Mouse (Mus musculus) hematopoietic stem cell, adult 5-6 weeks (primary cell): ENCODE data around the gene Mrpl44. TPM values are rescaled to one million over a fixed set of nuclear protein-coding genes. Genes with fewer than 3 reads are reported as not detected.

Experiments
- ATAC-seq, 2 experiments: fragments of 125-278 bp in 1 of 2; replicated peaks in 1 of 2; 2 replicates each; pipeline ENCODE4 v1.8.0; 2016 to 2017; ENCODE audit warnings: inconsistent platforms in 2 of 2, mild to moderate bottlenecking in 2 of 2, moderate number of reproducible peaks in 2 of 2, low read depth in 1 of 2, moderate TSS enrichment in 1 of 2; ENCODE audit not compliant: low FRiP score in 2 of 2, poor library complexity in 2 of 2, severe bottlenecking in 2 of 2, insufficient read depth in 1 of 2, low TSS enrichment in 1 of 2
- total RNA-seq: library from RNA; stranded (forward); fragments of 172-1452, 232-1000 nt; gene quantifications from 2 replicates; pipeline ENCODE4 v1.2.3, GENCODE M21; 2017

Gene Mrpl44
- total RNA-seq, 1 experiment from 2014 or later, result 42.9 TPM

DNA sequence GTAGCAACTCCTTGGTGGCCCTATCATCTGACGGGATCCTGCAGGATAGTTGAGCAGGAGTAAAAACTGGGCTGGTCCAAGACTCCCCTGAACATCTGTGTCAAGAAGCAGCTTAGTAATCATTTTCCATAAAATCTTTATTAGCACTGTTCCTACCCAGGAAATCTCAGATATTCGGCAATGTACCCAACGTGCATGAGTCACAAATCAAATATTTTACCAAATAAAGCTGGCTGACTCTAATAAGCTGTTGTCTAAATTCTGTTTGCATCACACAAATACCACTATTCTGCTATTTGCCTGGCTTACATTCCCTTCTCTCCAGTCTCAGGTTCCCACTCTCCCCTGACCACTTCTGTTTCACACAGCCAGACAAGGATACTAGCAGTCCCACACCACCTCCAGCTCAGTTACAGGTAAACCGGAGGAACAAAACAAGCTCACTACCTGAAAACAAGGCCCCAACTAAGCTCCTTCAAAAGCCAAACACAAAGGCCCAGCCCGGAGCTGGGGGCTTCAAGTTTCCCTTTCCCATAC is 16.3 kb upstream of the Mrpl44 start:
- ATAC-seq, result no peak

DNA sequence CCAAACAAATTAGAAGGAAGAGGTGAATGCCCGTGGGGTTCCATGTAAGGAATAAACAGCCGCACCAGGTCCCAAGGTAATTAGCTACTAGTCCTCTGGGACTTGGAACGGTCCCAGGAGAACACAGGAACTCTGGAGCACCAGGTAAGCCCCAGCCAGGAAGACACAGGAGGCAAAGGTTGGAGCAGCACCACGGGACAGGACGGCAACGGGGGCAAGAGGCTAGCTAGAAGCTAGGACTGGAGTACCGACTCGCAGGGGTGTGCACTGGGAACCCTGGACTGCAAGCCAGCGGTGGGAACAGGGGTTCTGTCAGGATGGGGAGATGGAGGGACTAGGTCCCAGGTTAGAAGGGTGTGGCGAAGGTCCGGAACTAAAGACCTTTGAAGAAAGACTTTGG is 15.2 kb upstream of the Mrpl44 start:
- ATAC-seq, result no peak

DNA sequence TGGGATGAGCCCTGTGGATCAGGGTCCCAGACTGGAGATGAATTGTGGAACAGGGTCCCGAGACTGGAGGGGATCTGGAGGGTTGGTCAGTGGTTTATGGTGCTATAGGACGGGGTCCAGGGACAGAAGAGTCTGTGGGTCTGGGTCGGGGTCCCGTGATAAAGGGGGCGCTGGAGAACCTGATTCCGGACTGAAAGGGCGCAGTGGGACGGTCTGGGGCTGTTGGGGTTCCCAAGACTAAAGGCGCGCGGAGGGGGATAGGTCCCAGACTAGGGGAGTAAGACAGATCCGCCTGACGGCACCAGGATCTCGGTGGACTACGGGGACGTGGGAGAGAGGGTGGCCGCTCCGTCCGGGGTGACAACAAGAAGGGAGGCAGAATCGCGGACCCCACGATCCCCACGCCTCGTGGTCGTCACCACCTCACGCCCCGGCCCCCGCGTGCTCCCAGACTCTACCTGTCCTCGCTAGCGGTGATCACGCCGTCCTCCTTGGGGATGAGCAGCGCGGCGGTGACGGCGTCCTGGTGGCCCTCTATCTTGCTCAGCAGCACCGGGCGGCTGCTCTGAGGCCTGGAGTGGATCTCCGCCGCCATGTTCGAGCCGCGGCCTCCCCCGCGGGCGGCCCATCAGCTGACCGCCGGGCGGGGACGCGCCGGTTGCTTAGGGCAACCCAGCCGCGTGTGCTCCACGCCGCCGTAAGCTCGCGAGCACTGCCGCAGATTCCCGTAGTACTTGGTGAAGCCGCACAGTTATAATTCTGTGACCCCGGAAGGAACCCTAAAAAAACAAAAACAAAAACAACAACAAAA is 14.5 kb upstream of the Mrpl44 start:
- peak; percentile 88 to 92 for ATAC-seq

DNA sequence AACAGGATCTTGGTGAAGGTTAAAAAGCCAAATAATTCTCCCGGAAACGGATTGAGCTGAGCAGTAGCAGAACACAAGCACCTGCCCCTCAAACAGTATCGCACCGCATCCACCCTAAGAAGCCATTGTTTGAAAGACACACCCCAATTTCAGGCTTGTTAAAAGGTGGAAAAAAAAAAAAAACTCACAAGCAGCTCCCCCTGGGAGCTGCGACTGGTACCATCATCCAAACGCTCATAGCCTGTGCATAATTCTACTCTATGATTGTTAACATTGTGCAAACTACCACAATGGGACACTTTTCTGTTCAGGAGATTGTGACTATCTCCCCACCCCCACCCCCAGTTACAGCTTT is 13.9 kb upstream of the Mrpl44 start:
- peak; percentile 17 to 30; a peak in 2 of 4 replicates for ATAC-seq

DNA sequence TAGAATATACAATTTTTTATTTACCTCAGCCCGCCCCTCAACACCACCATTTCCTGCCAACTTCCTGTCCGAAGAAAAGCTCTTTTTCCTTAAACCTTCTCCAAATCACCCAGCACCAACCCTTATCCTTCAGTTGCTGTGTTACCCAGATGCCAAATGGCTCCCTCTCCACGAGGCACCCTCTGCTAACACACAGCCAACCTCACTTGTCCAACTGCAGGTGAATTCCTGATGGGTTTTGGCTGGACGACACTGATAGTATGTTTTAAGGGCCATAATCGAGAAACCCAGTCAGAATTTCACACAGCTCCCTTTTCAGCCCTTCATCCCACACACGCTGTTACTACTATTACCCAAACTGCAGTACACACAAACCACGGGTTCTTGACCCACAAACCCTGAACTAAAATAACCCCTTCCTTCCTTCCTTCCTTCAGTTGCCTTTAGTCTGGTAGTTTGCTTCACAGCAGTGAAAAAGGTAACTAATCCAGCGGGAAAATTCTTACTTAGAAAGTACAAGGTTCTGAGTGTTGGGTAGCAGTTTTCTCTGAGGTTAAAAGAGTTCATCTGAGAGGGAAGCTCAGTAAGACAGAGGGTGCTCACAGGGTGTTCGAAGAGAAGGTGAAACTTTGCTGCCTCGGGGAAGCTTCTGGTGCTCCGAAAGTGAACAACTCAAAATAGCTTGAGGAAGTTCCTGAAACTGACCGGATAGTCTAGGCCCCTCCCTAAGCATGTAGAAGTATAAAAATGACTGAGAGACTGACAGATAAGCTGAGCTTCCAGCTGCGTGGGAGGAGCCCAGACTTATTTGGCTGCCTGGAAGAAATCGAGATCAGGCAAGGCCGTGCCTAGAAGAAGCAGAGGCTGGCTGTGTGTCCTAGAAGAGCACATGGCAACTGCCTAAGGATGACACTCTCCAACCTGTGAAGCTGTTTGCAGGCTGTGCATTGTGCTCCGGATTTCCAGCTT is 13.3 kb upstream of the Mrpl44 start:
- ATAC-seq, result peak; percentile 7 to 30; a peak in 1 of 4 replicates

DNA sequence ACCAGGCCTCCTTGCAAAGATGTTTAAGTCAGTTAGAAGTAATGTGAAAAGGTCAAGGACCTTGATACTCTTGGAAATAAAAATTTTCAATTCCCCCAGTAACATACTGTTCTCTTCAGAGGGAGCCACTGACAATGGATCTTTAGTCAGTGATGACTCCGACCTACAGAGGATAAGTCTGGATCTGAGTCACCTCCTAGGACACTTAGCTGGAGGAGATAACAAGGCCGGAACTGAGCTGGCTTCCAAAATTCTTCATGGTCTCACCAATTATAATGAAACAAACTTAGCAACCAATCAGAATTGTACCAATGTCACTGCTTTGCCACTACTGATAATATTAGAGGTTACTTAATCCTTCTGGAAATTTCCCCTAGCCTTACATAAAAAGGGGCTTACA is 11.8 kb upstream of the Mrpl44 start:
- no peak for ATAC-seq

DNA sequence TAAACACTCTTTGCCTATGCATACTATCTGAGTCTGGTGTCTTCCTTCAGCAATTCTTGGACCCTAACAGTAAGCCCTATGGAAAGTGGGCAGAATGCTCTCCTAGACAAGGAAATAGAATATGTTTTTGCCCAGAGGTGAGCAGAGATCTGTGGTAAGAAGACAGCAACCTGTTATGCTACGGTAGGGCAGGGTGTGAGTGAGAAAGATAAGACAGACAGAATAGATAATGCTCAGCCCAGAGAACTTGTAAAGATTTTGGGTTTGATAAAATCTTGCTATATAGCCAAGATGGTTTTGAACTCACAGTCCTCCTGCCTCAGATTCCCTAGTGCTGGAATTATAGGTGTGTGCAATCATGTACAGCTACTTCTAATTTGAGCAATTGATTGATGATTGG is 11.3 kb upstream of the Mrpl44 start:
- ATAC-seq, result no peak

DNA sequence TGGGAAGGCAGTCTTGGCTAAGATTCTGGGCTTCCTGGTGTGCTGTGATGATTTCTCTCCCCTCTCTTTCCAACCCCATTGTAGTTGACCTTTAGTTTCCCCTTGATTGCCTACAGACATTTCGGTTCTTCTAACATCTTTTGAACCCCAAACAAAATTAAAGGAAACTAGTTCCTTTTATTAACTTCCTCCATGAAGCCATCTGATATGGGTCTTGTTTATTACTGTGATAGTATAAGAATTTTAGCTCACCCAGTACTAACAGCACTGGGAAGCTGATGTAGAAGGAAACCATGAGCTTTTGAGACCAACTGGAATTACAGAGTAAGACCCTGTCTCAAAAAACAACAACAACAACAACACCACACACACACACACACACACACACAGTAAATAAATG is 7.6 kb upstream of the Mrpl44 start:
- ATAC-seq, result no peak

DNA sequence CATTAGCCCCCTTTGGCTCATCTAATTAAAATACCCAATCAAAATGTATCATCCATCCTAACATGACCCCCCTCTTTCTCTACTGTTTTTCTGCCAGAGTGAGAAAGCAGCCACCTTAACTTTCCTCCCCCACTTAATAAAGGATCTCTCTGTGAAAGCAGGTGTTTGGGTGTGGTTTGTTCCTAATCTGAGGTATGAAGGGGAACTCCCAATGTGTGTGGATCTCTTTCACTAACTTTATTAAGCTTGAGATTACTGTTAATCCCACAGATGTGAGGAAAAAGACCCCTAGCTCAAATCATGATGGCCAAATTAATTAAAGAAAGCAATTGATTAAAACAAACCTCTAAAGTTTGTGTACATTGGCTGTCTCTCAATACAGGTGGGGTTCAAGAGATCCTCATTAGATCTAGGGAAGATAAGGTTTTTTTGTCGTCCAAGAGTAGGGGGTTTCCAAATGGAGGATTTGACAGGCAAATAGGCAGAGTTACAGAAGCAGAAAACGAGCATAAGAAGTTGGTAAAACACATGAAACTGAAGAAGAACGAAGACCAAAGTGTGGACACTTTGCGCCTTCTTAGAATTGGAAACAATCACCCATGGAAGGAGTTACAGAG is 1.5 kb upstream of the Mrpl44 start:
- no peak for ATAC-seq

DNA sequence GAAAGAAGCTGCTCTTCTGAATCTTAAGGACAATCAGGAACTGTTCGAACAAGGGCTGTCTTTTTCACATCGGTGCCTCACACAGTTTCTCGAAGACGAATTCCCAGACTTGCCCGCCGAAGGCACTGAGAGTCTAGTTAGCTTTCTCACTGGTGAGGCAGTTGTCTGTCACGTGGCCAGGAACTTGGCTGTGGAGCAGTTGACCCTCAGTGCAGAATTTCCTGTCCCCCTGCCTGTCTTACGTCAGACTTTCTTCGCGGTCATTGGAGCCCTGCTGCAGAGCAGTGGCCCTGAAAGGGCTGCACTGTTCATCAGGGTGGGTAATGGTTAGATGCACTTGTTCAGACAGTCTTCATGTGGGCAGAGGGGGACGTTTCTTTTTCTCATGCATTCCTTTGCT is 2.2 kb downstream of the Mrpl44 start:
- no peak for ATAC-seq

DNA sequence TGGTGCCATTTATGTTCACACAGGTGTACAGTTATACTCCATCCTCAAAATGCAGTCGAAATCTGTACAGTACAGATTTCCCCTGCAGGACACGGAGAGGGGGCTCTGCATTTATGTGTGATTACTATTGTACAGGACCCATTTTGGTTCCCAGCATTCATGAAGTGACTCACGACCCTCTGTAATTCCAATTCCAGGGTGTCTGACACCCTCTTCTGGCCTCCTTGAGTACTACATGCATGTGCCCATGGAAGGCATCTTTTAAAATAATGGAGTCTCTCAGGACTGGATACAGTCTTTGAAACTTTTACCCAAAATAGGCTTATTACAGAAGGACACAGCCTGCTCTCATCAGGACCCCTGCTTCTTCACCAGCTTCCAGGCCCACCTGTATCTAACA is 6.6 kb downstream of the Mrpl44 start:
- ATAC-seq, result no peak

DNA sequence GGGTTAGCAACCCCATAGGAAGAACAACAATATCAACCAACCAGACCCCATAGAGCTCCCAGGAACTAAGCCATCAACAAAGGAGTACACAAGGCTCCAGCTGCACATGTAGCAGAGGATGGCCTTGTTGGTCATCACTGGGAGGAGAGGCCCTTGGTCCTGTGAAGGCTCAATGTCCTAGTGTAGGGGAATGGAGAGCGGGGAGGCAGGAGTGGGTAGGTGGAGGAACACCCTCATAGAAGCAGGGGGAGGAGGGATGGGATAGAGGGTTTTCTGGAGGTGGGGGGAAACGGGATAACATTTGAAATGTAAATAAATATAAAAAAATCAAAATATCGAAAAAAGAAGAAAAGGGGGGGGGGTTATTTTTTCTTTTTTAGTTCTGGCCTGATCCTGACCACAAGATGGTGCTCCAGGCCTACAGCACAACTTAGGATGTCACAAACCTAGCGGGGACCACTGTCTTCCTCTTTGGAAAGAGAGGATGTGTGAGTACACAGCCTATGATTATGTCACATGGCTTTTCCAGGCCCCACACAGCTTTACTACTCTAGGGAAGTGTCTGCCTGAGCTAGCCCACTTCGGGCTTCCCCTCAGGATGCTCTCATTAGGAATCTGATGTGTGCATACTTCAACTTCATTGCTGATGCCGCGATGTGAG is 10.6 kb downstream of the Mrpl44 start:
- peak; percentile 75 to 89 for ATAC-seq

DNA sequence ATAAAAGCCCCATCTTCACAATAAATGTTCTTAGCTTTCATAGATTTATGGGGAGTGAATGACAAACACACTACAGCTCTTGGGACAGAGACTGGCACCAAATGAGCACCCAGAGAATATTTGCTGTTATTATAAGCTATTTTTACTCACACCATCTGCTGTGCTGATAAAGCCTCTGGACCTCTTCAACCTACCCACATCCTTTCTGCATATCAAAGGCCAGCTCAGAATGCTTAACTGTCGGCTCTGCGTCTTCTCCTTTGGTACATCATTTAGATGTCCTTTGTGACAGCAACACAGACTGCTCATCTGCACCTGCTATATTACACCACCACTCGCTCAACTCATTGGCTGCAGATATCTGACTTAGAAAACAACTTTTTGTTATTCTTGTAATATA is 21.3 kb downstream of the Mrpl44 start:
- ATAC-seq, result no peak

DNA sequence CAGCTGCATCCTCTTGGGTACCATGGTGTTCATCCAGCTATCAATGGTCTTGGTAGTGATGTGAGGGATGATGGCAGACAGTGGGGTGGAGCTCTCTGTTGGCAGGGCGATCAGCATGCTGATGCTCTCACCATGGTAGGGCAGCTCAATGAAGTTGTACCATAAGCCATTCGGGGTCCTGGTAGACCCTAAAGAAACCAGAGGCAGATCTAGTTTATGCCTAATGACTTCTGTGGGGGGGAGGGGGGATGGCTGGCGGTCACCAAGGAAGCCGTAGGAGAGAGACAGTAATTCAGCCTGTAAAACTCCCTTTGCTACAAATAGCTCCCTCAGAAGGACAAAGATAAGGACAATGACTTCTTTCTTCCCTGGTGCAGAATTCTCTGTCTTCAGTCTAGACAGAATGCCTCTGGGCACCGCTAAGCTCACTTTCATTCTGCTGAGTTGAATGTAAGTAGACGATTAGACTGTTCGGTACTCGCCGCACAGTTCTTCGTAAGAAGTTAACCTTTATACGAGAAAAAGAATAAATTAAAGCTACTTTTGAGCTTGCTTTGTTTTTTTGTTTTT is 27.1 kb downstream of the Mrpl44 start:
- no peak for ATAC-seq

DNA sequence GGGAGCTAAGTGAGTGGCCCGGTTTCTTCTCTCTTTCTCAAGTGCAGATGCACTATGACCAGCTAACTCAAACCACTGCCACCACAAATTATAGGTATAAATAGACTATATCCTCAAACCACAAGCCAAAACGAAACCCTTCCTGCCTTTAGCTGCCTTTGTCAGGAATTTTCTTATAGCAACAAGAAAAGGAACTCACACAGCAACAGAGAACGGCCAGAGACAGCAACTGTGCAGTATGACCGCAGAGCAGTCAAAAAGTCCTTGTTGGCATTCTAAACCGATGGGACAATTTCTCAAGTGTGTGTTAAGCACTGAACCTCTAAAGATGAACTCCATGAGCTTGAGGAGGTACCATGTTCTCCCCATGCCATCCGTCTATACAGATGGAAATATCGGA is 27.8 kb downstream of the Mrpl44 start:
- ATAC-seq, result peak; percentile 50

DNA sequence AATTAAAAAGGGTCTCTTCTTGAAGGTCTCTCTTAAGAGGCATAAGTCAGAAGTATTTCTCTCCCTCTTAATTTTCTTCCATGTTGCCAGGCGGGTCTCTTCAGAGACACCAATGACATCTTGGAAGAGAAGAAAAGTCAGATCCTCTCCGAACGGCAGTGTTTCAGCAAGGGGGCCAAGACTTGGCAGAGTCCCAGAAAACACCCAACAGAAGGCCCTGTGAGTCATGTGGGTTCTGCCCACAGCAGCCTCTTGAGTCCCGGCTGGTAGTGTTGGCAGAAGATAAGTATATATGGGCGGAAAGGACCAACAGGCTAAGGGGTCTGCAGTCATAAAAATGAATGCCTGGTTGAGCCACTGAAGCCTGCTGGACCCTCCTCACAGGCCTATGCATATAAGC is 31.0 kb downstream of the Mrpl44 start:
- peak; percentile 62 to 65 for ATAC-seq

DNA sequence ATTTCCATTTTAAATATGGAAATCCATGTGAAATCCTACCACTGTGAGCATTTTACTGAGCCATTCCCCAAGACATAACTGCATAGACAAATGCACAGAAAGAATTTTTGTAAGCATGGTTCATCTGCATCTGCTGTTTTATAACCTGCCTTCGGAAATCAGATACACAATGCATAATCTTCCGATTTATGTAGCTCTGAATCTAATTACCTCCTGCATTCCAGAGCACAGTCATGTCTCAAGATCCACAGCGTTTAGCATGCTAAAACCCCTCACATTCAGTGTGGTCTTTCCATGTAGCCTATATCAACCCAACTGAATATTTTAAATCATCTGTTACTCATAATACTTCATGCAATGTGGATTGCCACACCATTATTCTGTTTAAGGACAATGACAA is 33.6 kb downstream of the Mrpl44 start:
- no peak for ATAC-seq
